8 mouse cellular contexts compared by ENCODE assay signal in genomic region chr2:4300383-4300811, GRCm38 (mm10).
DNase-seq lines count a peak whose midpoint lies in the region; ATAC-seq and TF ChIP-seq lines count a peak whose summit lies in the region.

No protein-coding gene starts in this region.

- peak overlapping the region; percentile 95 for H3K27ac ChIP-seq in embryonic fibroblast, embryonic 13.5 days (ENCODE audit: insufficient read depth, low read length)
- H3K27ac ChIP-seq in liver, embryonic 12.5 days = peak overlapping the region; percentile 30
- H3K27ac ChIP-seq in olfactory bulb, adult 2 months (ENCODE audit: insufficient read depth, low read depth, low read length) = peak overlapping the region; percentile 49

- WGBS in liver, embryonic 12.5 days (ENCODE audit: insufficient replicate concordance) = 29% methylated on average over 13 of the region's 13 CpGs
- 30% methylated on average over 13 of the region's 13 CpGs for WGBS in olfactory bulb, adult 2 months

- peak; percentile 35 for DNase-seq in adrenal gland, postnatal 10 days
- no peak for DNase-seq in adrenal gland, adult 8-10 months
- peak; percentile 24 to 50 for DNase-seq in heart, postnatal 36 days
- DNase-seq in testis, postnatal 14 days (ENCODE audit: low spot score) = no peak
- no peak for DNase-seq in right cerebral cortex, postnatal 10 days (ENCODE audit: low spot score in 2 of 2)

- no peaks in the 10 kb centered on the region for H3K9me3 ChIP-seq in liver, embryonic 12.5 days (replicated peaks)

- H3K4me2 ChIP-seq in liver, embryonic 12.5 days = peak overlapping the region; percentile 44

- intact Hi-C loops in heart, postnatal 36 days (cut with DNase I) = no loop called here

- H3K4me3 ChIP-seq in embryonic fibroblast, embryonic 13.5 days (ENCODE audit: insufficient read depth, low read length) = peak overlapping the region; percentile 72
- peak overlapping the region; percentile 23; the same call in 1 of the 2 replicates for H3K4me3 ChIP-seq in liver, embryonic 12.5 days
- H3K4me3 ChIP-seq in olfactory bulb, adult 2 months (ENCODE audit: insufficient read depth, low read depth, low read length) = peak overlapping the region; percentile 37

- no peaks in the 10 kb centered on the region for H3K36me3 ChIP-seq in liver, embryonic 12.5 days

- peaks cover 18% of the 10 kb centered on the region for H3K27me3 ChIP-seq in liver, embryonic 12.5 days (replicated peaks)

- peaks cover 17% of the 10 kb centered on the region for H3K4me1 ChIP-seq in embryonic fibroblast, embryonic 13.5 days (ENCODE audit: control insufficient read depth, insufficient read depth, low read length)
- 0 out of 2 replicates have a peak, but pooled peaks cover 4% of the 10 kb centered on the region for H3K4me1 ChIP-seq in liver, embryonic 12.5 days
- peaks cover 24% of the 10 kb centered on the region for H3K4me1 ChIP-seq in olfactory bulb, adult 2 months (ENCODE audit: control insufficient read depth, insufficient read depth, low read length)

- peak; percentile 38; the same call in 1 of the 2 replicates for TF ChIP-seq POLR2A in embryonic fibroblast, embryonic 13.5 days (IDR thresholded peaks at IDR 0.05; ENCODE audit: low read depth, low read length)
- no peak for TF ChIP-seq POLR2A in olfactory bulb, adult 2 months (IDR thresholded peaks at IDR 0.05; ENCODE audit: insufficient read depth, low read depth, low read length)

- H3K9ac ChIP-seq in liver, embryonic 12.5 days = no peak overlapping the region

- TF ChIP-seq CTCF in embryonic fibroblast, embryonic 13.5 days (IDR thresholded peaks at IDR 0.05; ENCODE audit: borderline replicate concordance, insufficient read depth, low read length) = no peak
- no peak for TF ChIP-seq CTCF in olfactory bulb, adult 2 months (IDR thresholded peaks at IDR 0.05; ENCODE audit: insufficient read depth, low read depth, low read length)

- ATAC-seq in liver, embryonic 12.5 days = no peak

Comparison
In these comparisons a context has a peak if more than half of its experiments do, and no peak if none do; other contexts are left out.
1. DNase-seq: peak in adrenal gland, postnatal 10 days (single experiment) and heart, postnatal 36 days (2 of 2); none in adrenal gland, adult 8-10 months (single experiment), testis, postnatal 14 days (single experiment) and right cerebral cortex, postnatal 10 days (0 of 2).
2. H3K27ac ChIP-seq: peak in every context shown above with its lines; median percentile 95 in embryonic fibroblast, embryonic 13.5 days; 49 in olfactory bulb, adult 2 months; 30 in liver, embryonic 12.5 days.
3. Peak in every context shown above with its lines, with median percentiles within 50 percentile points of each other: H3K4me3 ChIP-seq.